Comparison of ENCODE assay signal across 7 mouse cellular contexts in the genomic region with DNA sequence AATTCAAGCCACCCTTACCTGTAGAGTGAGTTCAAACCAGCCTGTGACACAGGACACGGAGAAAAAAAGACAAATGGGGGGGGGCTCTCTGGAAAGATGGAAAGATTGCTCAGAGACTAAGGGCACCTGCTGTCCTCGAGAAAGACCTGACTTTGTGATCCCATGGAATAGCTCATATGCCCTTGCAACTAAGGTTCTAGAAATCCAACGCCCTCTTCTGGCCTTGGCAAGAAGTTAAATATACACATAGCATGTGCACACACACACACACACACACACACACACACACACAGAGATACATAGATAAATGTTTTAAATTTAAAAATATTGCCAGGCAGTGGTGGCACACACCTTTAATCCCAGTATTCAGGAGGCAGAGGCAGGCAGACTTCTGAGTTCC. TPM values are rescaled to one million over a fixed set of nuclear protein-coding genes. Genes with fewer than 3 reads are reported as not detected.
DNase-seq lines count a peak whose midpoint lies in the region; ATAC-seq lines count a peak whose summit lies in the region.

No protein-coding gene starts in this region.

- H3K4me2 ChIP-seq in neural tube, embryonic 11.5 days (ENCODE audit: low read depth), result peak overlapping the region; percentile 73
- H3K4me2 ChIP-seq in forebrain, embryonic 13.5 days, result peak overlapping the region; percentile 83
- peak overlapping the region; percentile 96 for H3K4me2 ChIP-seq in liver, embryonic 15.5 days

- H3K4me3 ChIP-seq in neural tube, embryonic 11.5 days (ENCODE audit: low read depth, low read length), result peak overlapping the region; percentile 70; the same call in 1 of the 2 replicates
- peak overlapping the region; percentile 63; the same call in 1 of the 2 replicates for H3K4me3 ChIP-seq in forebrain, embryonic 13.5 days
- peak overlapping the region; percentile 74 for H3K4me3 ChIP-seq in liver, embryonic 15.5 days (replicated peaks)

- intact Hi-C loops in left cerebral cortex, postnatal 10 days (cut with DNase I), result no loop called here

- H3K9me3 ChIP-seq in neural tube, embryonic 11.5 days (ENCODE audit: control insufficient read depth, low read length), result no peaks in the 10 kb centered on the region
- no peaks in the 10 kb centered on the region for H3K9me3 ChIP-seq in forebrain, embryonic 13.5 days (replicated peaks)
- H3K9me3 ChIP-seq in liver, embryonic 15.5 days (replicated peaks), result no peaks in the 10 kb centered on the region

- peaks cover 7% of the 10 kb centered on the region; the same call in 1 of the 2 replicates for H3K4me1 ChIP-seq in neural tube, embryonic 11.5 days (ENCODE audit: control insufficient read depth, insufficient read depth, low read length)
- H3K4me1 ChIP-seq in forebrain, embryonic 13.5 days, result peaks cover 17% of the 10 kb centered on the region
- peaks cover 55% of the 10 kb centered on the region for H3K4me1 ChIP-seq in liver, embryonic 15.5 days (replicated peaks)

- DNase-seq in neural tube, embryonic 11.5 days (ENCODE audit: low spot score), result no peak
- no peak for DNase-seq in neural tube, embryonic 10.5 days (ENCODE audit: extremely low spot score, low spot score)
- no peak for DNase-seq in spleen, adult 12 weeks (ENCODE audit: low spot score)
- DNase-seq in left cerebral cortex, postnatal 10 days (ENCODE audit: extremely low spot score in 1 of 2, low spot score in 2 of 2), result no peak
- no peak for DNase-seq in embryo, embryonic 11 days

- ATAC-seq in neural tube, embryonic 11.5 days (ENCODE audit: insufficient read depth, low FRiP score, low TSS enrichment), result no peak
- no peak for ATAC-seq in forebrain, embryonic 13.5 days
- no peak for ATAC-seq in liver, embryonic 15.5 days (ENCODE audit: insufficient read depth)

- H3K27me3 ChIP-seq in neural tube, embryonic 11.5 days (ENCODE audit: control insufficient read depth, insufficient read depth, low read length), result no peaks in the 10 kb centered on the region
- H3K27me3 ChIP-seq in forebrain, embryonic 13.5 days, result no peaks in the 10 kb centered on the region
- H3K27me3 ChIP-seq in liver, embryonic 15.5 days, result 0 out of 2 replicates have a peak, but pooled peaks cover 4% of the 10 kb centered on the region

- 55% methylated on average over 3 of the region's 3 CpGs for WGBS in neural tube, embryonic 11.5 days
- 49% methylated on average over 3 of the region's 3 CpGs for WGBS in forebrain, embryonic 13.5 days
- 53% methylated on average over 3 of the region's 3 CpGs for WGBS in liver, embryonic 15.5 days (ENCODE audit: insufficient replicate concordance)

- no peaks in the 10 kb centered on the region; the same call in 1 of the 2 replicates for H3K36me3 ChIP-seq in neural tube, embryonic 11.5 days (ENCODE audit: control insufficient read depth, insufficient read depth, low read length)
- no peaks in the 10 kb centered on the region for H3K36me3 ChIP-seq in forebrain, embryonic 13.5 days (ENCODE audit: poor library complexity, severe bottlenecking)
- H3K36me3 ChIP-seq in liver, embryonic 15.5 days (replicated peaks), result no peaks in the 10 kb centered on the region

- H3K9ac ChIP-seq in neural tube, embryonic 11.5 days (ENCODE audit: low read length), result peak overlapping the region; percentile 70
- peak overlapping the region; percentile 78; the same call in 1 of the 2 replicates for H3K9ac ChIP-seq in forebrain, embryonic 13.5 days
- peak overlapping the region; percentile 70; the same call in 1 of the 2 replicates for H3K9ac ChIP-seq in liver, embryonic 15.5 days

- H3K27ac ChIP-seq in neural tube, embryonic 11.5 days (ENCODE audit: low read depth, low read length), result no peak overlapping the region
- H3K27ac ChIP-seq in forebrain, embryonic 13.5 days, result peak overlapping the region; percentile 87; the same call in 1 of the 2 replicates
- peak overlapping the region; percentile 79 for H3K27ac ChIP-seq in liver, embryonic 15.5 days (replicated peaks)

RNA-seq across cellular contexts. Expression of a gene that starts 0.9 kb away (rescaled TPM):
- polyA plus RNA-seq in neural tube, embryonic 11.5 days (2014; fragmentation: Nextera tagmentation; extraction: Ambion mirVana), result 16.1 and 17.9 TPM in 2 replicates
- polyA plus RNA-seq in forebrain, embryonic 13.5 days (2015; fragmentation: Nextera tagmentation; extraction: Ambion mirVana), result 23.4 and 28.2 TPM in 2 replicates
- polyA plus RNA-seq in liver, embryonic 15.5 days (2015; fragmentation: Nextera tagmentation; extraction: Ambion mirVana), result 4.2 and 4.3 TPM in 2 replicates
- total RNA-seq in left cerebral cortex, postnatal 10 days (2021), result 100 to 1,000 TPM in 1 of 2 experiments, 10 to 100 TPM in 1; 98.8 to 105 TPM

RNA-seq across cellular contexts. Expression of a gene that starts 36.5 kb away (rescaled TPM):
- 14.6 and 17.0 TPM in 2 replicates for polyA plus RNA-seq in neural tube, embryonic 11.5 days (2014; fragmentation: Nextera tagmentation; extraction: Ambion mirVana)
- polyA plus RNA-seq in forebrain, embryonic 13.5 days (2015; fragmentation: Nextera tagmentation; extraction: Ambion mirVana), result 15.3 and 16.4 TPM in 2 replicates
- polyA plus RNA-seq in liver, embryonic 15.5 days (2015; fragmentation: Nextera tagmentation; extraction: Ambion mirVana), result 6.4 and 6.7 TPM in 2 replicates
- total RNA-seq in left cerebral cortex, postnatal 10 days (2021), result 10 to 100 TPM; 33.1 to 33.8 TPM

RNA-seq across cellular contexts. Expression of a gene that starts 46.9 kb away (rescaled TPM):
- polyA plus RNA-seq in neural tube, embryonic 11.5 days (2014; fragmentation: Nextera tagmentation; extraction: Ambion mirVana), result 19.3 and 20.7 TPM in 2 replicates
- polyA plus RNA-seq in forebrain, embryonic 13.5 days (2015; fragmentation: Nextera tagmentation; extraction: Ambion mirVana), result 32.5 and 38.0 TPM in 2 replicates
- not detected in 2 replicates for polyA plus RNA-seq in liver, embryonic 15.5 days (2015; fragmentation: Nextera tagmentation; extraction: Ambion mirVana)
- 100 to 1,000 TPM; 146 to 159 TPM for total RNA-seq in left cerebral cortex, postnatal 10 days (2021)

RNA-seq across cellular contexts. Expression of a gene that starts 52.7 kb away (rescaled TPM):
- 3.4 and 3.7 TPM in 2 replicates for polyA plus RNA-seq in neural tube, embryonic 11.5 days (2014; fragmentation: Nextera tagmentation; extraction: Ambion mirVana)
- polyA plus RNA-seq in forebrain, embryonic 13.5 days (2015; fragmentation: Nextera tagmentation; extraction: Ambion mirVana), result 0.86 and 0.92 TPM in 2 replicates
- polyA plus RNA-seq in liver, embryonic 15.5 days (2015; fragmentation: Nextera tagmentation; extraction: Ambion mirVana), result 0.97 and 1.7 TPM in 2 replicates
- total RNA-seq in left cerebral cortex, postnatal 10 days (2021), result 1 to 10 TPM; 7.0 to 9.5 TPM

Comparison
In these comparisons a context has a peak if more than half of its experiments do, and no peak if none do; other contexts are left out.
1. RNA of a gene that starts 46.9 kb away (polyA plus RNA-seq): 32.5 to 38.0 TPM in forebrain, embryonic 13.5 days and 19.3 to 20.7 TPM in neural tube, embryonic 11.5 days; not detected in liver, embryonic 15.5 days; every median in the first group is over 10 times any median in the second.
2. Peak in every context shown above with its lines, with median percentiles within 50 percentile points of each other: H3K4me2 ChIP-seq, H3K4me3 ChIP-seq and H3K9ac ChIP-seq.